In genomic region chr13:24466027-24466426, GRCm38 (mm10) we compare ENCODE assay signal across 27 mouse cellular contexts.
"Had no signal": no experiment of that assay in that cellular context is flagged by ENCODE, and none has a peak within 500 bp of the region (broad histone marks: within the 10 kb centered on the region; RNA-seq: fewer than 3 reads in every experiment).

No protein-coding gene starts in this region.

- H3K9ac ChIP-seq: embryonic facial prominence, embryonic 12.5 days; embryonic facial prominence, embryonic 13.5 days; embryonic facial prominence, embryonic 15.5 days; forebrain, embryonic 12.5 days; forebrain, embryonic 13.5 days; forebrain, embryonic 15.5 days; forebrain, postnatal 0 days had no signal

- H3K4me3 ChIP-seq: embryonic facial prominence, embryonic 10.5 days; embryonic facial prominence, embryonic 12.5 days; embryonic facial prominence, embryonic 13.5 days; embryonic facial prominence, embryonic 15.5 days; erythroblast, embryonic 14.5 days; forebrain, embryonic 10.5 days; forebrain, embryonic 12.5 days; forebrain, embryonic 13.5 days; forebrain, embryonic 15.5 days; heart, adult 2 months; heart, embryonic 10.5 days had no signal

- ATAC-seq: forebrain, embryonic 13.5 days; forebrain, embryonic 14.5 days; forebrain, embryonic 15.5 days; forebrain, embryonic 16.5 days; forebrain, postnatal 0 days had no signal

- H3K9me3 ChIP-seq: embryonic facial prominence, embryonic 10.5 days; embryonic facial prominence, embryonic 12.5 days; embryonic facial prominence, embryonic 13.5 days; embryonic facial prominence, embryonic 15.5 days; forebrain, embryonic 10.5 days; forebrain, embryonic 12.5 days; forebrain, embryonic 13.5 days; forebrain, embryonic 15.5 days; heart, embryonic 10.5 days had no signal

- H3K27me3 ChIP-seq: embryonic facial prominence, embryonic 12.5 days; embryonic facial prominence, embryonic 13.5 days; embryonic facial prominence, embryonic 15.5 days; forebrain, embryonic 12.5 days; forebrain, embryonic 13.5 days; forebrain, embryonic 15.5 days had no signal

- DNase-seq: cerebellum, adult 8-10 months; cerebellum, adult 9-10 months; cerebellum, adult 9-11 months; cerebellum, postnatal 10 days; cerebellum, postnatal 14 days; cerebellum, postnatal 25 days; cerebellum, postnatal 36 days; embryo, embryonic 11 days; forebrain, postnatal 0 days; gastrocnemius, postnatal 10 days; gastrocnemius, postnatal 14 days; gastrocnemius, postnatal 25 days; gastrocnemius, postnatal 36 days; heart, adult 18-20 months; heart, adult 2 months had no signal

- H3K4me1 ChIP-seq: embryonic facial prominence, embryonic 10.5 days; embryonic facial prominence, embryonic 12.5 days; embryonic facial prominence, embryonic 13.5 days; embryonic facial prominence, embryonic 15.5 days; forebrain, embryonic 12.5 days; forebrain, embryonic 13.5 days; forebrain, embryonic 15.5 days had no signal

- H3K4me2 ChIP-seq: embryonic facial prominence, embryonic 12.5 days; embryonic facial prominence, embryonic 13.5 days; embryonic facial prominence, embryonic 15.5 days; forebrain, embryonic 12.5 days; forebrain, embryonic 13.5 days; forebrain, embryonic 15.5 days had no signal

- H3K27ac ChIP-seq: embryonic facial prominence, embryonic 10.5 days; embryonic facial prominence, embryonic 12.5 days; embryonic facial prominence, embryonic 13.5 days; embryonic facial prominence, embryonic 15.5 days; forebrain, embryonic 10.5 days; forebrain, embryonic 12.5 days; forebrain, embryonic 13.5 days; forebrain, embryonic 15.5 days; heart, adult 2 months; heart, embryonic 10.5 days had no signal

- H3K36me3 ChIP-seq: embryonic facial prominence, embryonic 10.5 days; embryonic facial prominence, embryonic 12.5 days; embryonic facial prominence, embryonic 13.5 days; embryonic facial prominence, embryonic 15.5 days; forebrain, embryonic 10.5 days; forebrain, embryonic 12.5 days; forebrain, embryonic 15.5 days; heart, embryonic 10.5 days had no signal
